Mouse (Mus musculus) brain, embryonic 14.5 days (tissue): ENCODE measurements around the gene Ccr1.

ENCODE experiments used
- CTCF ChIP-seq: fragments of 200-500 bp; IDR thresholded peaks from 2 replicates; pipeline ENCODE4 v1.5.1; 2012; ENCODE audit warnings: inconsistent platforms, mild to moderate bottlenecking, moderate library complexity, borderline replicate concordance; ENCODE audit not compliant: insufficient read depth, insufficient read length; ENCODE audit errors: extremely low read depth
- POLR2A ChIP-seq: fragments of 200-500 bp; IDR thresholded peaks from 2 replicates; pipeline ENCODE4 v1.6.1; 2012; ENCODE audit warnings: mild to moderate bottlenecking, inconsistent platforms, borderline replicate concordance; ENCODE audit not compliant: poor library complexity, insufficient read depth, insufficient read length, severe bottlenecking; ENCODE audit errors: extremely low read depth

DNA sequence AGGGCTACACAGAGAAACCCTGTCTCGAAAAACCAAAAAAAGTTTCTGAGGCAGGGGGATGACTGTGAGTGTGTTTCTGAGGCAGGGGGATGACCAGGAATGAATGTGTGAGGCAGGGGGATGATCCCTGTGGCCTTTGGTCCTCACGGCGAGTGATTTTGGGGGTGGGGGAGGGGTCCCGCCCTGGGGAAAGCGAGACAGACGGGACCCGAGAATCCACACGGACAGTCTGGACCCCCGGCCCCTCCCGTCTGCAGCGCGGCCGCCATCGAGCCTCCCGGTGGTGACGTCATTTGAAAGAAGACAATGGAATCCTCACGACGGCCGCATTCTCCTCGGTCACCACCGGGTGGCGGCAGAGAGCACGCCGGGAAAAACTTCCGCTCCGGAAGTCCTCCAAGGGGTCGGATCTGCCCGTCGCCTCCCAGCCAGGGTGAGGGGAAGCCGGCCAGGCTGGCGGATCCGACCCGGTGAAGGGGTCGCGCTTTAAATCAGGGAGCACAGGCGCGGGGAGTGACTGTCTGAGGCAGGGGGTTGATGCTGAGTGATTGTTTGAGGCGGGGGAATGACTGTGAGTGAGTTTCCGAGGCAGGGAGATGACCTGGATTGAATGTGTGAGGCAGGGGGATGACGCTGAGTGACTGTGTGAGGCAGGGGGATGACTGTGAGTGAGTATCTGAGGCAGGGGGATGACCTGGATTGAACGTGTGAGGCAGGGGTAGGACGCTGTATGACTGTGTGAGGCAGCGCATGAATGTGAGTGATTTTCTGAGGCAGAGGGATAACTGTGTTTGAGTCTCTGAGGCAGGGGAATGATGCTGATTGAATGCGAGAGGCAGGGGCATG is 43.2 kb downstream of the Ccr1 start:
- peak; percentile 63 for TF ChIP-seq CTCF
- peak; percentile 18; the same call in 1 of the 2 replicates for TF ChIP-seq POLR2A
